Mouse (Mus musculus) heart, embryonic 13.5 days (tissue): ENCODE results near the gene Fam131c. TPM values are rescaled to one million over a fixed set of nuclear protein-coding genes. Genes with fewer than 3 reads are reported as not detected.

Experiments
- ATAC-seq: fragments of 200-750 bp; cut with Nextera tagmentation; 2 replicates; pipeline ENCODE4 v1.8.0; 2017; ENCODE audit warnings: moderate TSS enrichment; ENCODE audit not compliant: insufficient number of reproducible peaks, low FRiP score, low TSS enrichment; ENCODE audit errors: extremely low read depth
- H3K27ac ChIP-seq: fragments of 300-500 bp; sonication (generic); replicated peaks from 2 replicates; pipeline ENCODE4 v1.5.1; 2015; ENCODE audit warnings: moderate library complexity, mild to moderate bottlenecking, inconsistent platforms
- H3K27me3 ChIP-seq: fragments of 300-500 bp; sonication (generic); replicated peaks from 2 replicates; pipeline ENCODE4 v1.6.1; 2015; ENCODE audit warnings: mild to moderate bottlenecking, inconsistent platforms
- H3K36me3 ChIP-seq: fragments of 300-500 bp; sonication (generic); 2 replicates; pipeline ENCODE4 v1.6.1; 2015; ENCODE audit warnings: mild to moderate bottlenecking, inconsistent platforms
- H3K4me1 ChIP-seq: fragments of 300-500 bp; sonication (generic); 2 replicates; pipeline ENCODE4 v1.6.1; 2015; ENCODE audit warnings: inconsistent platforms
- H3K4me2 ChIP-seq: fragments of 300-500 bp; sonication (generic); 2 replicates; pipeline ENCODE4 v1.6.1; 2015; ENCODE audit warnings: inconsistent platforms, mild to moderate bottlenecking, moderate library complexity
- H3K4me3 ChIP-seq: fragments of 300-500 bp; sonication (generic); 2 replicates; pipeline ENCODE4 v1.5.1; 2015; ENCODE audit warnings: moderate library complexity, mild to moderate bottlenecking, inconsistent platforms
- H3K9ac ChIP-seq: fragments of 300-500 bp; sonication (generic); 2 replicates; pipeline ENCODE4 v1.6.1; 2015; ENCODE audit warnings: inconsistent platforms, mild to moderate bottlenecking, moderate library complexity
- H3K9me3 ChIP-seq: fragments of 300-500 bp; sonication (generic); 2 replicates; pipeline ENCODE4 v1.6.1; 2016; ENCODE audit warnings: inconsistent platforms
- WGBS: fragments of 180-500 bp; shearing (Covaris S2); methylation state at CpG from one replicate; pipeline ENCODE4 v1.1.7; 2015; ENCODE audit warnings: mixed read lengths; 5-methylcytosine and 5-hydroxymethylcytosine counted together
- polyA plus RNA-seq: library from polyadenylated mRNA; unstranded; fragments of >200 nt; fragmentation: Nextera tagmentation; extraction: Ambion mirVana; gene quantifications from 2 replicates; pipeline ENCODE4 v1.2.1, GENCODE M21; 2015

The Fam131c gene
- polyA plus RNA-seq, 1 experiment from 2014 or later: 1.2 TPM

GRCm38 (mm10) chr4:141336196-141336595, 31.8 kb upstream of the Fam131c start:
- H3K4me1 ChIP-seq: peaks cover 41% of the 10 kb centered on the region
- 61% methylated on average over 6 of the region's 6 CpGs for WGBS
- H3K4me2 ChIP-seq: no peak overlapping the region
- H3K27ac ChIP-seq: 0 out of 2 replicates have a peak overlapping the region, but pooled peaks have one; percentile 45
- H3K27me3 ChIP-seq: no peaks in the 10 kb centered on the region; the same call in 1 of the 2 replicates
- no peaks in the 10 kb centered on the region for H3K36me3 ChIP-seq
- 0 out of 2 replicates have a peak overlapping the region, but pooled peaks have one; percentile 30 for H3K9ac ChIP-seq
- no peaks in the 10 kb centered on the region for H3K9me3 ChIP-seq
- H3K4me3 ChIP-seq: no peak overlapping the region
- no peak for ATAC-seq

GRCm38 (mm10) chr4:141337986-141338385, 30.0 kb upstream of the Fam131c start:
- 35% methylated on average over 6 of the region's 6 CpGs for WGBS
- H3K4me3 ChIP-seq: no peak overlapping the region
- H3K4me2 ChIP-seq: no peak overlapping the region
- H3K4me1 ChIP-seq: peaks cover 41% of the 10 kb centered on the region
- H3K36me3 ChIP-seq: no peaks in the 10 kb centered on the region
- no peaks in the 10 kb centered on the region; the same call in 1 of the 2 replicates for H3K27me3 ChIP-seq
- H3K9me3 ChIP-seq: no peaks in the 10 kb centered on the region
- H3K9ac ChIP-seq: peak overlapping the region; percentile 8; the same call in 1 of the 2 replicates
- no peak for ATAC-seq
- peak overlapping the region; percentile 17; the same call in 1 of the 2 replicates for H3K27ac ChIP-seq

- no peak overlapping the region for H3K27ac ChIP-seq
- ATAC-seq: no peak
- no peaks in the 10 kb centered on the region for H3K36me3 ChIP-seq
- no peak overlapping the region for H3K4me2 ChIP-seq
- no peak overlapping the region for H3K4me3 ChIP-seq
- no peaks in the 10 kb centered on the region; the same call in 1 of the 2 replicates for H3K27me3 ChIP-seq
- H3K4me1 ChIP-seq: peaks cover 41% of the 10 kb centered on the region
- H3K9me3 ChIP-seq: no peaks in the 10 kb centered on the region
- H3K9ac ChIP-seq: no peak overlapping the region
- WGBS: 15% methylated on average over 1 of the region's 1 CpGs
These were observed 29.2 kb upstream of the Fam131c start for GRCm38 (mm10) chr4:141338853-141339252.

GRCm38 (mm10) chr4:141341477-141341876, 26.5 kb upstream of the Fam131c start:
- Histone ChIP-seq H3K27me3 (no peaks in the 10 kb centered on the region; the same call in 1 of the 2 replicates), H3K36me3 (no peaks in the 10 kb centered on the region), H3K9me3 (no peaks in the 10 kb centered on the region), H3K4me2 (no peak overlapping the region), H3K9ac (no peak overlapping the region), H3K4me3 (no peak overlapping the region), H3K4me1 (peaks cover 19% of the 10 kb centered on the region), H3K27ac (no peak overlapping the region)
- 49% methylated on average over 7 of the region's 7 CpGs for WGBS
- ATAC-seq: no peak

GRCm38 (mm10) chr4:141343515-141343914, 24.5 kb upstream of the Fam131c start:
- ATAC-seq: no peak
- H3K4me3 ChIP-seq: no peak overlapping the region
- no peaks in the 10 kb centered on the region for H3K36me3 ChIP-seq
- no peaks in the 10 kb centered on the region for H3K9me3 ChIP-seq
- no peaks in the 10 kb centered on the region; the same call in 1 of the 2 replicates for H3K27me3 ChIP-seq
- no peak overlapping the region for H3K4me2 ChIP-seq
- peaks cover 19% of the 10 kb centered on the region for H3K4me1 ChIP-seq
- no peak overlapping the region for H3K27ac ChIP-seq
- 56% methylated on average over 7 of the region's 7 CpGs for WGBS
- no peak overlapping the region for H3K9ac ChIP-seq

GRCm38 (mm10) chr4:141345219-141345618, 22.8 kb upstream of the Fam131c start:
- no peak for ATAC-seq
- Histone ChIP-seq H3K4me1 (peaks cover 14% of the 10 kb centered on the region), H3K4me2 (no peak overlapping the region), H3K9me3 (no peaks in the 10 kb centered on the region), H3K4me3 (no peak overlapping the region), H3K36me3 (no peaks in the 10 kb centered on the region), H3K9ac (no peak overlapping the region), H3K27me3 (no peaks in the 10 kb centered on the region; the same call in 1 of the 2 replicates), H3K27ac (no peak overlapping the region)
- WGBS: 84% methylated on average over 12 of the region's 12 CpGs

- WGBS: 31% methylated on average over 8 of the region's 8 CpGs
- Histone ChIP-seq H3K9ac (no peak overlapping the region), H3K27me3 (0 out of 2 replicates have a peak, but pooled peaks cover 2% of the 10 kb centered on the region), H3K4me1 (peaks cover 16% of the 10 kb centered on the region), H3K4me3 (no peak overlapping the region), H3K4me2 (no peak overlapping the region), H3K9me3 (no peaks in the 10 kb centered on the region), H3K27ac (no peak overlapping the region), H3K36me3 (no peaks in the 10 kb centered on the region)
- peak; percentile 42; the same call in 1 of the 2 replicates for ATAC-seq
These were observed 20.6 kb upstream of the Fam131c start for GRCm38 (mm10) chr4:141347365-141347797.

- Histone ChIP-seq H3K4me3 (no peak overlapping the region), H3K9me3 (no peaks in the 10 kb centered on the region), H3K36me3 (no peaks in the 10 kb centered on the region), H3K9ac (no peak overlapping the region), H3K27me3 (0 out of 2 replicates have a peak, but pooled peaks cover 2% of the 10 kb centered on the region), H3K4me1 (peaks cover 16% of the 10 kb centered on the region), H3K4me2 (no peak overlapping the region), H3K27ac (no peak overlapping the region)
- no peak for ATAC-seq
- WGBS: 74% methylated on average over 11 of the region's 11 CpGs
These were observed 19.4 kb upstream of the Fam131c start for GRCm38 (mm10) chr4:141348616-141349015.

- WGBS: 77% methylated on average over 12 of the region's 12 CpGs
These were observed 18.0 kb upstream of the Fam131c start for GRCm38 (mm10) chr4:141350015-141350414.

GRCm38 (mm10) chr4:141351972-141352371, 16.0 kb upstream of the Fam131c start:
- 60% methylated on average over 7 of the region's 7 CpGs for WGBS
- no peak overlapping the region for H3K4me2 ChIP-seq
- H3K9me3 ChIP-seq: no peaks in the 10 kb centered on the region
- H3K36me3 ChIP-seq: no peaks in the 10 kb centered on the region
- no peak overlapping the region for H3K27ac ChIP-seq
- H3K4me3 ChIP-seq: no peak overlapping the region
- H3K27me3 ChIP-seq: 0 out of 2 replicates have a peak, but pooled peaks cover 2% of the 10 kb centered on the region
- no peak overlapping the region for H3K9ac ChIP-seq
- ATAC-seq: no peak
- H3K4me1 ChIP-seq: peaks cover 15% of the 10 kb centered on the region

More at GRCm38 (mm10) chr4:141350015-141350414, 18.0 kb upstream of the Fam131c start:
- Histone ChIP-seq H3K4me1 (peaks cover 16% of the 10 kb centered on the region), H3K27me3 (0 out of 2 replicates have a peak, but pooled peaks cover 2% of the 10 kb centered on the region), H3K27ac (no peak overlapping the region), H3K4me2 (no peak overlapping the region), H3K36me3 (no peaks in the 10 kb centered on the region), H3K4me3 (no peak overlapping the region), H3K9me3 (no peaks in the 10 kb centered on the region), H3K9ac (no peak overlapping the region)
- no peak; the same call in 1 of the 2 replicates for ATAC-seq

- Histone ChIP-seq H3K27me3 (0 out of 2 replicates have a peak, but pooled peaks cover 2% of the 10 kb centered on the region), H3K4me3 (no peak overlapping the region), H3K9me3 (0 out of 2 replicates have a peak, but pooled peaks cover 4% of the 10 kb centered on the region), H3K27ac (no peak overlapping the region), H3K36me3 (no peaks in the 10 kb centered on the region), H3K9ac (no peak overlapping the region), H3K4me1 (0 out of 2 replicates have a peak, but pooled peaks cover 6% of the 10 kb centered on the region), H3K4me2 (no peak overlapping the region)
- WGBS: 77% methylated on average over 5 of the region's 5 CpGs
- no peak for ATAC-seq
These were observed 15.0 kb upstream of the Fam131c start for GRCm38 (mm10) chr4:141352986-141353385.

GRCm38 (mm10) chr4:141353868-141354267, 14.2 kb upstream of the Fam131c start:
- 0 out of 2 replicates have a peak overlapping the region, but pooled peaks have one; percentile 40 for H3K9ac ChIP-seq
- no peak for ATAC-seq
- 0 out of 2 replicates have a peak, but pooled peaks cover 2% of the 10 kb centered on the region for H3K27me3 ChIP-seq
- WGBS: 70% methylated on average over 8 of the region's 8 CpGs
- no peak overlapping the region for H3K4me2 ChIP-seq
- no peaks in the 10 kb centered on the region for H3K36me3 ChIP-seq
- 0 out of 2 replicates have a peak, but pooled peaks cover 4% of the 10 kb centered on the region for H3K9me3 ChIP-seq
- no peak overlapping the region for H3K27ac ChIP-seq
- 0 out of 2 replicates have a peak, but pooled peaks cover 3% of the 10 kb centered on the region for H3K4me1 ChIP-seq
- no peak overlapping the region for H3K4me3 ChIP-seq
